Mouse (Mus musculus) thymus, adult 2 months (tissue): ENCODE measurements around the gene B3galt5.

Source experiments
- CTCF ChIP-seq: fragments of 200-500 bp; IDR thresholded peaks from 2 replicates; pipeline ENCODE4 v1.5.1; 2012; ENCODE audit warnings: mild to moderate bottlenecking, control low read depth, low read length, moderate library complexity, borderline replicate concordance; ENCODE audit not compliant: control insufficient read depth, poor library complexity, insufficient read depth; ENCODE audit errors: extremely low read depth
- POLR2A ChIP-seq: fragments of 200-500 bp; IDR thresholded peaks from 2 replicates; pipeline ENCODE4 v1.6.1; 2012; ENCODE audit warnings: mild to moderate bottlenecking, low read length, control low read depth, moderate library complexity; ENCODE audit not compliant: control insufficient read depth, poor library complexity, insufficient read depth; ENCODE audit errors: extremely low read depth

- TF ChIP-seq CTCF (no peak), POLR2A (no peak)
Measured at GRCm38 (mm10) chr16:96291885-96292284, 56.3 kb downstream of the B3galt5 start.
